Mouse (Mus musculus): ENCODE data around the gene Cd36. TPM values are rescaled to one million over a fixed set of nuclear protein-coding genes. Genes with fewer than 3 reads are reported as not detected.
A peak's percentile ranks its signal among the peaks of the same experiment; 100 is the strongest.

The Cd36 gene
- polyA plus RNA-seq, 1 experiment from 2014 or later, result 0.75 TPM

GRCm38 (mm10) chr5:17816170-17816569, 72.4 kb downstream of the Cd36 start:
- DNase-seq (ENCODE audit: low spot score), result no peak
- no peaks in the 10 kb centered on the region for H3K36me3 ChIP-seq (ENCODE audit: control insufficient read depth, insufficient read depth, low read length)
- no peaks in the 10 kb centered on the region for H3K9me3 ChIP-seq (ENCODE audit: control insufficient read depth, low read length)
- H3K4me1 ChIP-seq (ENCODE audit: control insufficient read depth, insufficient read depth, low read length), result no peaks in the 10 kb centered on the region
- WGBS, result 4% methylated on average over 2 of the region's 2 CpGs
- no peak overlapping the region for H3K4me3 ChIP-seq (ENCODE audit: low read depth, low read length)
- no peak for ATAC-seq (ENCODE audit: insufficient number of reproducible peaks, low FRiP score, low TSS enrichment, low read depth)
- no peak overlapping the region for H3K27ac ChIP-seq (replicated peaks; ENCODE audit: low read depth, low read length)
- H3K4me2 ChIP-seq (ENCODE audit: low read depth, severe bottlenecking), result no peak overlapping the region
- no peak overlapping the region for H3K9ac ChIP-seq (ENCODE audit: low read length)
- no peaks in the 10 kb centered on the region for H3K27me3 ChIP-seq (ENCODE audit: control insufficient read depth, insufficient read depth, low read length)

GRCm38 (mm10) chr5:17810336-17810735, 78.3 kb downstream of the Cd36 start:
- ATAC-seq (ENCODE audit: insufficient number of reproducible peaks, low FRiP score, low TSS enrichment, low read depth) (no peak), DNase-seq (ENCODE audit: low spot score) (no peak)
- Histone ChIP-seq H3K4me1 (ENCODE audit: control insufficient read depth, insufficient read depth, low read length) (no peaks in the 10 kb centered on the region), H3K27ac (replicated peaks; ENCODE audit: low read depth, low read length) (no peak overlapping the region), H3K27me3 (ENCODE audit: control insufficient read depth, insufficient read depth, low read length) (no peaks in the 10 kb centered on the region), H3K4me2 (ENCODE audit: low read depth, severe bottlenecking) (no peak overlapping the region), H3K9ac (ENCODE audit: low read length) (no peak overlapping the region), H3K4me3 (ENCODE audit: low read depth, low read length) (no peak overlapping the region), H3K9me3 (ENCODE audit: control insufficient read depth, low read length) (no peaks in the 10 kb centered on the region), H3K36me3 (ENCODE audit: control insufficient read depth, insufficient read depth, low read length) (no peaks in the 10 kb centered on the region)
- WGBS, result 79% methylated on average over 1 of the region's 1 CpGs

- no peak overlapping the region for H3K4me2 ChIP-seq (ENCODE audit: low read depth, severe bottlenecking)
- H3K9ac ChIP-seq (ENCODE audit: low read length), result no peak overlapping the region
- no peaks in the 10 kb centered on the region for H3K36me3 ChIP-seq (ENCODE audit: control insufficient read depth, insufficient read depth, low read length)
- ATAC-seq (ENCODE audit: insufficient number of reproducible peaks, low FRiP score, low TSS enrichment, low read depth), result no peak
- no peak for DNase-seq (ENCODE audit: low spot score)
- H3K4me3 ChIP-seq (ENCODE audit: low read depth, low read length), result no peak overlapping the region
- no peaks in the 10 kb centered on the region for H3K9me3 ChIP-seq (ENCODE audit: control insufficient read depth, low read length)
- no peaks in the 10 kb centered on the region for H3K4me1 ChIP-seq (ENCODE audit: control insufficient read depth, insufficient read depth, low read length)
- no peak overlapping the region for H3K27ac ChIP-seq (replicated peaks; ENCODE audit: low read depth, low read length)
- no peaks in the 10 kb centered on the region for H3K27me3 ChIP-seq (ENCODE audit: control insufficient read depth, insufficient read depth, low read length)
- WGBS, result 90% methylated on average over 3 of the region's 3 CpGs
Observed at GRCm38 (mm10) chr5:17806774-17807377, 81.7 kb downstream of the Cd36 start.

GRCm38 (mm10) chr5:17776571-17776970, 112.0 kb downstream of the Cd36 start:
- Histone ChIP-seq H3K27me3 (ENCODE audit: control insufficient read depth, insufficient read depth, low read length) (no peaks in the 10 kb centered on the region), H3K4me1 (ENCODE audit: control insufficient read depth, insufficient read depth, low read length) (no peaks in the 10 kb centered on the region), H3K9me3 (ENCODE audit: control insufficient read depth, low read length) (no peaks in the 10 kb centered on the region), H3K4me3 (ENCODE audit: low read depth, low read length) (no peak overlapping the region), H3K4me2 (ENCODE audit: low read depth, severe bottlenecking) (no peak overlapping the region), H3K9ac (ENCODE audit: low read length) (no peak overlapping the region), H3K27ac (replicated peaks; ENCODE audit: low read depth, low read length) (no peak overlapping the region), H3K36me3 (ENCODE audit: control insufficient read depth, insufficient read depth, low read length) (no peaks in the 10 kb centered on the region)
- peak; percentile 55 for DNase-seq (ENCODE audit: low spot score)
- WGBS, result 93% methylated on average over 6 of the region's 6 CpGs
- no peak for ATAC-seq (ENCODE audit: insufficient number of reproducible peaks, low FRiP score, low TSS enrichment, low read depth)

GRCm38 (mm10) chr5:17770328-17770727, 118.3 kb downstream of the Cd36 start:
- Histone ChIP-seq H3K4me2 (ENCODE audit: low read depth, severe bottlenecking) (no peak overlapping the region), H3K9ac (ENCODE audit: low read length) (no peak overlapping the region), H3K9me3 (ENCODE audit: control insufficient read depth, low read length) (no peaks in the 10 kb centered on the region), H3K4me1 (ENCODE audit: control insufficient read depth, insufficient read depth, low read length) (no peaks in the 10 kb centered on the region), H3K36me3 (ENCODE audit: control insufficient read depth, insufficient read depth, low read length) (no peaks in the 10 kb centered on the region), H3K4me3 (ENCODE audit: low read depth, low read length) (no peak overlapping the region), H3K27me3 (ENCODE audit: control insufficient read depth, insufficient read depth, low read length) (no peaks in the 10 kb centered on the region), H3K27ac (replicated peaks; ENCODE audit: low read depth, low read length) (no peak overlapping the region)
- ATAC-seq (ENCODE audit: insufficient number of reproducible peaks, low FRiP score, low TSS enrichment, low read depth) (no peak), DNase-seq (ENCODE audit: low spot score) (no peak)
- 88% methylated on average over 2 of the region's 2 CpGs for WGBS

GRCm38 (mm10) chr5:17766006-17766677, 122.5 kb downstream of the Cd36 start:
- Histone ChIP-seq H3K4me1 (ENCODE audit: control insufficient read depth, insufficient read depth, low read length) (no peaks in the 10 kb centered on the region), H3K36me3 (ENCODE audit: control insufficient read depth, insufficient read depth, low read length) (no peaks in the 10 kb centered on the region), H3K27me3 (ENCODE audit: control insufficient read depth, insufficient read depth, low read length) (no peaks in the 10 kb centered on the region), H3K9ac (ENCODE audit: low read length) (no peak overlapping the region), H3K27ac (replicated peaks; ENCODE audit: low read depth, low read length) (no peak overlapping the region), H3K9me3 (ENCODE audit: control insufficient read depth, low read length) (no peaks in the 10 kb centered on the region), H3K4me2 (ENCODE audit: low read depth, severe bottlenecking) (no peak overlapping the region), H3K4me3 (ENCODE audit: low read depth, low read length) (no peak overlapping the region)
- DNase-seq (ENCODE audit: low spot score) (no peak), ATAC-seq (ENCODE audit: insufficient number of reproducible peaks, low FRiP score, low TSS enrichment, low read depth) (no peak)
- WGBS, result 67% methylated on average over 4 of the region's 4 CpGs

GRCm38 (mm10) chr5:17753471-17754005, 135.1 kb downstream of the Cd36 start:
- Histone ChIP-seq H3K4me2 (ENCODE audit: low read depth, severe bottlenecking) (no peak overlapping the region), H3K9me3 (ENCODE audit: control insufficient read depth, low read length) (no peaks in the 10 kb centered on the region), H3K27me3 (ENCODE audit: control insufficient read depth, insufficient read depth, low read length) (no peaks in the 10 kb centered on the region), H3K4me3 (ENCODE audit: low read depth, low read length) (no peak overlapping the region), H3K9ac (ENCODE audit: low read length) (no peak overlapping the region), H3K27ac (replicated peaks; ENCODE audit: low read depth, low read length) (no peak overlapping the region), H3K36me3 (ENCODE audit: control insufficient read depth, insufficient read depth, low read length) (no peaks in the 10 kb centered on the region), H3K4me1 (ENCODE audit: control insufficient read depth, insufficient read depth, low read length) (no peaks in the 10 kb centered on the region)
- ATAC-seq (ENCODE audit: insufficient number of reproducible peaks, low FRiP score, low TSS enrichment, low read depth) (no peak), DNase-seq (ENCODE audit: low spot score) (no peak)
- WGBS, result 84% methylated on average over 7 of the region's 7 CpGs

GRCm38 (mm10) chr5:17748293-17748692, 140.3 kb downstream of the Cd36 start:
- no peaks in the 10 kb centered on the region for H3K27me3 ChIP-seq (ENCODE audit: control insufficient read depth, insufficient read depth, low read length)
- DNase-seq (ENCODE audit: low spot score) (no peak), ATAC-seq (ENCODE audit: insufficient number of reproducible peaks, low FRiP score, low TSS enrichment, low read depth) (no peak)
- H3K9me3 ChIP-seq (ENCODE audit: control insufficient read depth, low read length), result no peaks in the 10 kb centered on the region
- no peak overlapping the region for H3K4me3 ChIP-seq (ENCODE audit: low read depth, low read length)
- WGBS, result 74% methylated on average over 3 of the region's 3 CpGs
- no peak overlapping the region for H3K4me2 ChIP-seq (ENCODE audit: low read depth, severe bottlenecking)
- no peak overlapping the region for H3K27ac ChIP-seq (replicated peaks; ENCODE audit: low read depth, low read length)
- H3K4me1 ChIP-seq (ENCODE audit: control insufficient read depth, insufficient read depth, low read length), result no peaks in the 10 kb centered on the region
- H3K9ac ChIP-seq (ENCODE audit: low read length), result no peak overlapping the region
- H3K36me3 ChIP-seq (ENCODE audit: control insufficient read depth, insufficient read depth, low read length), result no peaks in the 10 kb centered on the region
